Mouse (Mus musculus): Measurements from ENCODE around the gene Fbxo34. TPM values are rescaled to one million over a fixed set of nuclear protein-coding genes. Genes with fewer than 3 reads are reported as not detected.
"Not testable (repeated sequence)": the region's sequence is repeated elsewhere in the genome, so short reads cannot be mapped to it uniquely, and the experiment has no call there.

Fbxo34 gene
- polyA plus RNA-seq, 1 experiment from 2014 or later, result 26.3 TPM

DNA sequence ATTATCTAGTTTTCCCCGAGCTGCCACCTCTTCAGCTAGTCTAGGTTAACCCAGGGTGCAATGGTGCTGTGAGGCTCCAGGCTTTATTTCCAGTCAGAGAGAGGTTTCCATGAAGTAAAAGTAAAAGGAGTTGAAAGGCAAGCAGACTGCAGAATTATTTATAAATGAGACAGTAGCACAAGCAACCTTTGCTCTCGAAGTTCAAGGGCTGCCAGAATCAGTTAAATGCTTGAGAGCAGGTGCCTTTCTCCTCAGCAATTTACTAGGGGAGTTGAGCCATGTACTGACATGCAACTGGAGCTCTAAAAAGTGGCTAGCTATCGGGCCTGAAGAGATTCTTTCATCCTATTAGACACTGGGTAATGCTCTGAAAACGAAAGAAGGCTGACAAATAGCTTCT is 112.9 kb downstream of the Fbxo34 start:
- Histone ChIP-seq H3K4me1 (peaks cover 7% of the 10 kb centered on the region), H3K36me3 (peaks cover 19% of the 10 kb centered on the region; the same call in 1 of the 2 replicates), H3K9me3 (replicated peaks) (no peaks in the 10 kb centered on the region), H3K27me3 (no peaks in the 10 kb centered on the region), H3K4me2 (replicated peaks) (no peak overlapping the region), H3K27ac (replicated peaks) (no peak overlapping the region), H3K9ac (no peak overlapping the region), H3K4me3 (replicated peaks) (no peak overlapping the region)
- 82% methylated on average over 4 of the region's 4 CpGs for WGBS
- ATAC-seq (ENCODE audit: insufficient number of reproducible peaks, low FRiP score, low TSS enrichment, low read depth), result no peak

DNA sequence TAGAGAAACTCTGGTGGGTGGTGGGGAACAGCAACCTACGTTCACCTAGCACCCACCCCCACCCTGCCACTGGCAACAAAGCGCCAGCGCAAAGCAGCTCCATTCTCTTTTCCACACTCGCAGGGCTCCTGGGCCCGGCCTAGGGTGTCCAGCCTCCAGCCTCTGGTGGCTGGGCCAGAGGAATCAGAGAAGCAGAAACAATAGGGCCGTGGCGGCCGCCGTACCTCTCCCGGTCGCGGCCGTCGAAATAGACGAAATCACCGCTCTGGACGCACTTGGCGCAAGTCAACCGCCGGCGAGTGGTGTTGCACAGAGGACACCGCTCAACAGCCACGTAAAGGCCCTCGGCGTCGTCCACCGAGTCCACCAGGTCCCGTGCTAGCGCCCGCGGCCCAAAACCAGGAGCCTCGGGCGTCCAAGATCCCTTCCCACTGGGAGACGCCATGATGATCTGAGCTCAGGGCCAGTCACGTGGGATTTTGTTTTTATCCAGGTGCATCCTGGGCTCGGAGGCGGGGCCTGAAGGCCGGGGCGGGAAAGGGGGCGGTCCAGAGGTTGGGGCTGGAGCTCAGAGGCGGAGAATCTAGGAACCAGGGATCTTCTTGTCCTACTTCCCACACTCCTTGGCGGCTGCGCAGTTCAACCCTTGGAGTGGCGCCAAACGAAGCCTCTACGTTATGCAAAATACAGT is 117.9 kb downstream of the Fbxo34 start:
- no peaks in the 10 kb centered on the region for H3K27me3 ChIP-seq
- ATAC-seq (ENCODE audit: insufficient number of reproducible peaks, low FRiP score, low TSS enrichment, low read depth), result peak; percentile 99
- no peaks in the 10 kb centered on the region for H3K9me3 ChIP-seq (replicated peaks)
- H3K4me1 ChIP-seq, result peaks cover 7% of the 10 kb centered on the region
- under 1% methylated on average over 46 of the region's 46 CpGs for WGBS
- H3K27ac ChIP-seq (replicated peaks), result 0 out of 2 replicates have a peak overlapping the region, but pooled peaks have one; percentile 49
- peak overlapping the region; percentile 96 for H3K4me3 ChIP-seq (replicated peaks)
- peak overlapping the region; percentile 86 for H3K4me2 ChIP-seq (replicated peaks)
- peak overlapping the region; percentile 77 for H3K9ac ChIP-seq
- peaks cover 12% of the 10 kb centered on the region; the same call in 1 of the 2 replicates for H3K36me3 ChIP-seq

DNA sequence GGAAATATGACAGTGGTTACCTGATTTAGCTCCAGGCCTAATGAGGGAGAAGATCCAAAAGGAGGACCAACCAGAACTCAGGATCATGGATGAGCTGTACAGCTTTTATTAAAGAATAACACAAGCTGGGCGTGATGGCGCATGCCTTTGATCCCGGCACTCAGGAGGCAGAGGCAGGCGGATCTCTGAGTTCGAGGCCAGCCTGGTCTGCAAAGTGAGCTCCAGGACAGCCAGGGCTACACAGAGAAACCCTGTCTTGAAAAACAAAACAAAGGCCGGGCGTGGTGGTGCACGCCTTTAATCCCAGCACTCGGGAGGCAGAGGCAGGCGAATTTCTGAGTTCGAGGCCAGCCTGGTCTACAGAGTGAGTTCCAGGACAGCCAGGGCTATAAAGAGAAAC is 120.3 kb downstream of the Fbxo34 start, which contains the start of gene Atg14:
TSS of gene Atg14 (minus strand) at position 101 of the 400 bp plus-strand sequence.
- not testable (repeated sequence) for ATAC-seq (ENCODE audit: insufficient number of reproducible peaks, low FRiP score, low TSS enrichment, low read depth); H3K27ac ChIP-seq (replicated peaks)

DNA sequence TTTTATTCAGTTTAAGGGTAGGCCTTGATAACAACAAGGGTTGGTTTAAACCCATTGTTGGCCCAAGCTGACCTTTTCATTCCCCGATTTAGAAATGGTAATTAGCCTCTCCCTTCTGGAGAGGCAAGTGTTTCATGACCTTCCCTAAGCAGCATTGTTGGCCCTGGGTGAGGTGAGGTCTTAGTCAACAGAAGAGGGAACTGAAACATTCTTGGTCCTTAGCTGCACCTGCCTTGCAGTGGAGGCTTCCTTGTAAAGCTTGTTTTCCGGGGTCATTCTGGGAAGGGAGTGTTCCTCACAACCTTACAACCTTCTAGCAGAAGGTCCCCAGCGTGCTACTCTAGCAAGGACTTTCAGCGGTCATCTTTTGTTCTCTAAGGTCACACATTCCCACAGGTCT is 122.5 kb downstream of the Fbxo34 start:
- no peaks in the 10 kb centered on the region for H3K36me3 ChIP-seq
- WGBS, result 72% methylated on average over 4 of the region's 4 CpGs
- H3K4me3 ChIP-seq (replicated peaks), result no peak overlapping the region
- ATAC-seq (ENCODE audit: insufficient number of reproducible peaks, low FRiP score, low TSS enrichment, low read depth), result no peak
- no peak overlapping the region for H3K27ac ChIP-seq (replicated peaks)
- no peak overlapping the region for H3K4me2 ChIP-seq (replicated peaks)
- no peak overlapping the region for H3K9ac ChIP-seq
- H3K9me3 ChIP-seq (replicated peaks), result no peaks in the 10 kb centered on the region
- H3K4me1 ChIP-seq, result no peaks in the 10 kb centered on the region
- H3K27me3 ChIP-seq, result no peaks in the 10 kb centered on the region

More for the DNA sequence above, 120.3 kb downstream of the Fbxo34 start, which contains the start of gene Atg14:
- not testable (repeated sequence) for H3K36me3 ChIP-seq; H3K4me1 ChIP-seq; H3K9ac ChIP-seq; H3K4me3 ChIP-seq (replicated peaks); H3K4me2 ChIP-seq (replicated peaks); H3K27me3 ChIP-seq; H3K9me3 ChIP-seq (replicated peaks)
- WGBS, result 89% methylated on average over 11 of the region's 11 CpGs

DNA sequence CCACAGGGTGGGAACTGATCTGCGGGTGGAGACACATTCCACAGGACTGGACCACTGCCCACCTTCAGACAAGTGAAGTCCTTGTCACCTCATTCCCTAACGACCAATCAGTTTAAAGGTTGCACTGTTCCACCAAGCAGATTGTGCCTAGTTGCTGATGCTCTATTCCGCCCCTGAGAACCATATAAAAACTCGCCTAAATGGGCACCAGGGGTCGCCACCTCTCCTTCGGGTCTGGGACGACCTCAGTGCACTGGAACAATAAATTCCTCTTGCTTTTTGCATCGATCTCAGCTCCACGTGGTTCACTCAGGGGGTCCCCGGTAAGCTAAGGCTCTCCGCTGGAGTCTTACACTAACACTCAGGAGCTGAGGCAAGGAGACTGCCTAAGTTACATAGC is 124.5 kb downstream of the Fbxo34 start:
- 78% methylated on average over 11 of the region's 11 CpGs for WGBS
- Histone ChIP-seq H3K36me3 (no peaks in the 10 kb centered on the region), H3K9me3 (replicated peaks) (no peaks in the 10 kb centered on the region), H3K4me3 (replicated peaks) (no peak overlapping the region), H3K27ac (replicated peaks) (no peak overlapping the region), H3K9ac (no peak overlapping the region), H3K4me1 (no peaks in the 10 kb centered on the region), H3K27me3 (no peaks in the 10 kb centered on the region), H3K4me2 (replicated peaks) (no peak overlapping the region)
- ATAC-seq (ENCODE audit: insufficient number of reproducible peaks, low FRiP score, low TSS enrichment, low read depth), result no peak

DNA sequence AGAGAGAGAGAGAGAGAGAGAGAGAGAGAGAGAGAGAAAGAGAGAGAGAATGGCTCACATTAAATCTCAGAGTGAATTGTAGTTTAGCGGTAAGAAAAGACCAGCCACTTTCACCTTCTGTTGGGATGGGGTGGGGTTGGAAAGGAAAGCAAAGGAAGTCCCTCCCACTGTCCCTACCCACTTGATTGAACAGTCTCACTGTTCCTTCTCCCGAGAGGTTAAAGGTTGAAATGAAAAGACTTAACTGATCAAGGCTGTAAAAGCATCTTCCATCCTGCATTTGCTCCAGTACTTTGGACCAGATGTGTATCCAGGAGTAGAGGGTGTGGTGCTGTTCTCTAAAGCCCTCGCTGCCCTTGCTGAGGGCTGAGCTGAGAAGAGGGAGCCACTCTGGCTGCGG is 126.5 kb downstream of the Fbxo34 start:
- H3K4me2 ChIP-seq (replicated peaks), result no peak overlapping the region
- ATAC-seq (ENCODE audit: insufficient number of reproducible peaks, low FRiP score, low TSS enrichment, low read depth), result no peak
- H3K27ac ChIP-seq (replicated peaks), result no peak overlapping the region
- no peak overlapping the region for H3K4me3 ChIP-seq (replicated peaks)
- H3K4me1 ChIP-seq, result no peaks in the 10 kb centered on the region
- H3K36me3 ChIP-seq, result no peaks in the 10 kb centered on the region
- 54% methylated on average over 4 of the region's 4 CpGs for WGBS
- H3K27me3 ChIP-seq, result no peaks in the 10 kb centered on the region
- no peak overlapping the region for H3K9ac ChIP-seq
- no peaks in the 10 kb centered on the region for H3K9me3 ChIP-seq (replicated peaks)

DNA sequence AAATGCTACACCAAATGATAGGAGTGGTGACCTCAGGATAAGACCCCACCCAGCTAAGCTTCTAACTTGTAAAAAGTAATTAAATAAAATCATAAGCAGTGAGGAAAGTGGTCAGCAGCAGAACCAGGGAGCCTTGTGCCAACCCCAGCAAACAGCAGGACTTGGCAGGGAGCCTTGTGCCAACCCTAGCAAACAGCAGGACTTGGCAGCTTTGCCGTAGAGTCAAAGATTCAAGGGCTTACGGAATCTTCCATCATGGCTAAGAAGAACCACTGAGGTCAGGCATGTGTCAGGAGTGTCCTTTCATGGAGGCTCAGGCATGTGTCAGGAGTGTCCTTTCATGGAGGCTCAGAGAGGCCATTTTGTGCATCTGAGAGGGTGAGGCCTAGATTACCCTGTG is 127.9 kb downstream of the Fbxo34 start:
- H3K4me1 ChIP-seq, result no peaks in the 10 kb centered on the region
- H3K27ac ChIP-seq (replicated peaks), result no peak overlapping the region
- 88% methylated on average over 2 of the region's 2 CpGs for WGBS
- no peaks in the 10 kb centered on the region for H3K9me3 ChIP-seq (replicated peaks)
- H3K4me3 ChIP-seq (replicated peaks), result no peak overlapping the region
- H3K9ac ChIP-seq, result no peak overlapping the region
- H3K4me2 ChIP-seq (replicated peaks), result no peak overlapping the region
- H3K27me3 ChIP-seq, result no peaks in the 10 kb centered on the region
- no peaks in the 10 kb centered on the region for H3K36me3 ChIP-seq
- no peak for ATAC-seq (ENCODE audit: insufficient number of reproducible peaks, low FRiP score, low TSS enrichment, low read depth)

DNA sequence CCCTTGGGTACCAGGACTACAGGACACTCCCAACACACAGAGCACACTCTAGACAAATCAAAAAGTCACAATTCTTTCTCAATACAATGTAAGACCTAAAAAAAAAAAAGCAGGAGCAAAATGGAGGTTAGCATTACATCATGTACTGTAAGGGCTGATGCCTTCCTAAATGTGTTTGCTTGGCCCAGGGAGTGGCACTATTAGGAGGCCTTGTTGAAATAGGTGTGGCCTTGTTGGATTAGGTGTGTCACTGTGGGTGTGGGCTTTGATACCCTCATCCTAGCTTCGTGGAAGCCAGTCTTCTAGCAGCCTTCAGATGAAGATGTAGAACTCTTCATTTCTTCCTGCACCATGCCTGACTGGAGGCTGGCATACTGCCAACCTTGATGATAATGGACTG is 131.1 kb downstream of the Fbxo34 start:
- Histone ChIP-seq H3K27ac (replicated peaks) (no peak overlapping the region), H3K9ac (no peak overlapping the region), H3K4me3 (replicated peaks) (no peak overlapping the region), H3K9me3 (replicated peaks) (no peaks in the 10 kb centered on the region), H3K4me2 (replicated peaks) (no peak overlapping the region), H3K27me3 (no peaks in the 10 kb centered on the region), H3K36me3 (no peaks in the 10 kb centered on the region), H3K4me1 (no peaks in the 10 kb centered on the region)
- WGBS, result 54% methylated on average over 1 of the region's 1 CpGs
- no peak for ATAC-seq (ENCODE audit: insufficient number of reproducible peaks, low FRiP score, low TSS enrichment, low read depth)

Other genes with a start within 250 kb of the Fbxo34 start
- gene Wdhd1, start 173.6 kb upstream of the Fbxo34 start, polyA plus RNA-seq (2015; fragmentation: Nextera tagmentation; extraction: Ambion mirVana), result 21.8 and 23.1 TPM in 2 replicates
- gene Socs4, start 173.5 kb upstream of the Fbxo34 start, polyA plus RNA-seq (2015; fragmentation: Nextera tagmentation; extraction: Ambion mirVana), result 3.0 and 3.4 TPM in 2 replicates
- 60.2 and 61.5 TPM in 2 replicates for gene Mapk1ip1l, start 152.2 kb upstream of the Fbxo34 start, polyA plus RNA-seq (2015; fragmentation: Nextera tagmentation; extraction: Ambion mirVana)
- gene Lgals3, start 82.7 kb upstream of the Fbxo34 start, polyA plus RNA-seq (2015; fragmentation: Nextera tagmentation; extraction: Ambion mirVana), result 199 and 236 TPM in 2 replicates
- gene Dlgap5, start 32.0 kb upstream of the Fbxo34 start, polyA plus RNA-seq (2015; fragmentation: Nextera tagmentation; extraction: Ambion mirVana), result 37.5 and 38.4 TPM in 2 replicates
- gene Atg14, start 120.2 kb downstream of the Fbxo34 start, polyA plus RNA-seq (2015; fragmentation: Nextera tagmentation; extraction: Ambion mirVana), result 17.0 and 17.2 TPM in 2 replicates
- 54.7 and 56.6 TPM in 2 replicates for gene Ktn1, start 198.0 kb downstream of the Fbxo34 start, polyA plus RNA-seq (2015; fragmentation: Nextera tagmentation; extraction: Ambion mirVana)